Mouse (Mus musculus) spleen, postnatal 14 days (tissue): ENCODE results near the gene Actrt2.

Experiments
- DNase-seq, 2 experiments: peaks; one replicate each; pipeline ENCODE4 v3.0.0; 2021 to 2022; ENCODE audit warnings: low spot score in 2 of 2

Gene Actrt2

DNA sequence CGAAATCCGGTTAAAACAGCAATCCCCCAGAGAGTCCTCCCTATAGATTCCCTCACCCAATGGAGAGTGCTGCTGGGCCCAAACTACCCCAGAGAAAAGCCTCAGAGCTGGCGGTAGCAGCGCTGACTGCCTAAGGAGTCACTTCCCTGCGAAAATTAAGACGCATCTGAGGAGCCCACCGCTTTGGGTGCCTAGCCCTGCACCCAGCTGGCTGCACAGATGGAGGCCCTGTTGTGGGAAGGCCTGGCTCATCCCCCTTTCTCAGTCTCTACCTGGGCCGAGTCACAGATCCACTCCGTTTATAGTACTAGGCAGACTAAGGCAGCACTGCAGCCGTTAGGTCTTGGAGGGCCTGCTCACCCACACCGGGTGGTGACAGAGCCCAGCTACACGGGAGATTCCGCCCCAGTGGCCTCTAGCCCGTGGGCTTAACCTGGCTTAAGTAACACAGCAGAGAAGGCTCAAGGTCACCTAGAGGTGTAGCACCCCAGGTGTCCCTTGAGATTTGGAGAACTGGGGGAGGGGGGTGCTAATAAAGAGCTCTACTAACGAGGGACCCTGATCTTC is 29.3 kb downstream of the Actrt2 start:
- no peak for DNase-seq

GRCm38 (mm10) chr4:154637468-154638319 is 30.0 kb downstream of the Actrt2 start:
- DNase-seq = no peak

DNA sequence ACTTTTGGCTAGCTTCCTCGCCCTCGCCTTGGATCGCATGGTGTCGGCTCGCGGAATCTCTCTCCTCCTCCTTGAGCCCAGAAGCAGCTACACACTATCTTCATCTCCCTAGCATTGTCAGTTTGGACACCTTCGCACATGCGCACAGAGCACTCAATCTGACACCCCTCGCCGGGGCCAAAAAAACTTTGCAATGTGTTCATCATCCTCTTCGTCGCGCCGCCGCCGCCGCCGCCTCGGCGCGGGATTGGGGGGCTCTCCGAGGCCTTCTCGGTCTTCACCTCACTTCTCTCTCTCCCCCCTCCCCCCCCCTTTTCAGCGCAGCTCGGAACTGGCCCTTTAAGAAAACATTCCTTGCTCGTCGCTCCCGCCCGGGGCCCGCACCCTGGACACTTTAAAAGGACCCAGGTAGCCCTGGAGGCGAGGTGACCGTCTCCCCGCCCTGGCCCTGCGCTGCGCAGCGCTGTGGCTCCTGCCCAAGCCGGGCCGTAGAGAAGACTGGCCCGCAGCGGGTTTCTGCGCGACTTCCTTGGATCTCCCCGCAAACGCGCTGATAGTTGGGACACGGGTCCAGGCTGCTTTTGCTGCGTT is 30.9 kb downstream of the Actrt2 start, which contains the start of gene Prdm16:
Gene Prdm16 (minus strand): TSS at position 153 of the 591 bp plus-strand sequence.
- no peak for DNase-seq

- no peak for DNase-seq
Observed at GRCm38 (mm10) chr4:154636053-154636433, 31.6 kb downstream of the Actrt2 start.

DNA sequence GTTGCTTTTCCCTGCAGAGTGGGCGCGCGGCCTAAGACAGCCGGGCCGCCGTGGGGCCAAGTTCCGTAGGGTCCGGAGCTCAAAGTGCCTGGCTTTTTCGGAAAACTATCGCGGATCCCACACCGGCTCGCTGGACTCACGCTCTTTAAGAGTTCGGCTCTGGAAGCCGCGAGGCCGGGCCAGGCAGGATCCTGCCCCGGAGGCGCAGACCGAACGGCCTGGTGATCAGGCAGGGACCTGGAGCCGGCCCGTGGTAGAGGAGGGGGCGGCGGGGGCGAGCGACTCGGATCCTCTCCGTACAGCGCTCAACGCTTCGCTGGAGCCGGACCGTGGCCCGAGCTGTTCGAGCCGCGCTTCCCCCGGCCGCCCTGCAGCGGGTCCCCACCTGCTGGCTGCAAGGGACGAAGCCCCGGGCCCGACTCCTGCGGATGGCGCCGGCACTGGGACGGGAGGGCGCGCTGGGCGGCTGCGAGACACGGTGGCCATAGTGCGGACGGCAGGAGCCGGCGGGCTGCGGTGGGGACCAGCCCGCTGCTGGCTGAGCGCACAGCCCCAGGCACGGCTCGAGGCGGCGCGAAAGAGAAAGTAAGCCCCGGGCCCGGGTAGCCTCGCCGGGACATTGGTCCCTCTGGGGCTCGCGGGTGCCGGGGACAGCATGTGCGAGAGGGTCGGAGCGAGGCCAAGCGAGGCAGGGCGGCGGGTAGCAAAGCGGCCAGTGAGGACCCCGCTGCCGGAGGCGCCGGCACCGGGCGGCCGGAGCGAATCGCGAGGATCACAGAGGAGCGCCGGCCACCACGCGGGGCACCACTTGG is 32.2 kb downstream of the Actrt2 start:
- peak in 1 of 2 experiments; percentile 5 for DNase-seq

- no peak for DNase-seq
Observed at GRCm38 (mm10) chr4:154634470-154635240, 33.0 kb downstream of the Actrt2 start.

DNA sequence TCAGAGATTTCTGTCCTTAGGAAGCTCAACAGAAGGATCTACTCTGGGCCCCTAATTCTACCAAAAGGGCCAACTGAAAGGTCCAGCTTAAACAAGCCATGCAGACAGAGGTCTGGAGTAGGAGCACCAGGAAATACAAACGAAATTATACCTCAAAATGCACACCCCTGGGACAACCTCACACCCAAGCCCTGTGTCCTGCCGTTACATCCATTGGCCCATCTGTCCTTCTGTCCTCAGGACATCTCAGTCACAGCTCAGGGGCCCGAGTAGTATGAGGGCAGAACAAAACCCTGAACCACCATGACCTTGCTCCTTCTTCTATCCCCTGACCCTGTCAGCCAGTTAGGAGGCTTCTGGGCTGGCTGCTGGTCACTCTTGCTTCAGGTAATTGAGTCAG is 33.7 kb downstream of the Actrt2 start:
- no peak for DNase-seq

DNA sequence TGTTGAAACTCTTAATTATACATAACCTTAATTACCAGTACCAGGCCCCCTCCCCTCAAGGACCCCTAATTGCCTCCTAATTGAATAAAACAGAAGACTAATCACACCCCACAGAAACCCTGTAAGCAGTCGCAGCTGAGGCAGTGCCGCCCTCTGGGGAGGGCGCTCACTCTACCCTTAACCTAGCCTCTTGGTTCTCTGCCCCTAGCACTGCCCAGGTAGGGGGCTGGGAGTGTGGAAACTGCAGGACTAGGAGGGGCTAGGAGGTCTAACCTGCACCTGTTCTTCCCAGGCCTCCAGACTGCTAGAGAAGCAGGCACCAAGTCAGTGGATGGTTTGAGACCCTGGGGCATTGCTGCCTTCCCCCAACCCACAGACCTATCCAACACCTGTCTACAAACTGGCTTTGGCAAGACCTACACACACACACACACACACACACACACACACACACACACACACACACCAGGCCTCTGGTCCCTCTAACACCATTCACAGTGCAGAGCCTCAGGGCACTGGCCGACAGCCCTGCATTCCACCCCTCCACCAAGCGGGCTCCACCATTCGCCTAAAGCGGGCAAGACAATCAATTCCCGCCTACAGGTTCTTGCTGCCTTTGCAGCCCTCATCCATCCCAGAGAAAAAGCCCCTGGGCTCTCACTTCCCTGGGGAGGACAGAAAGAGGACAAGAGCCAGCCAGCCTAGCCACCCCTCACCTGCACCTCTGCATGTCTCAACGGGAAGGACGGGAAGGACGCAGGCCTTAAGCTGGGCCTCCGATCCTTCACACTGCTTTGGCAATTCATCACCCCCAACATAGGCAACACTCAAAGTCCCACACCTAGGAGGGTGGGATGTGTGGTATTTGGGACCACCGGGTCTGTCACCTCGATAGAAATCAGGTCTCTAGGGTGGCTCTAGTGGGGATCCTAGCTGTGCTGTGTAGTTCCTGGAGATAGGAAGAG is 34.6 kb downstream of the Actrt2 start:
- no peak for DNase-seq

GRCm38 (mm10) chr4:154630763-154631162 is 36.9 kb downstream of the Actrt2 start:
- no peak for DNase-seq

GRCm38 (mm10) chr4:154627419-154628142 is 40.1 kb downstream of the Actrt2 start:
- DNase-seq = no peak

GRCm38 (mm10) chr4:154626282-154626681 is 41.4 kb downstream of the Actrt2 start:
- no peak for DNase-seq

DNA sequence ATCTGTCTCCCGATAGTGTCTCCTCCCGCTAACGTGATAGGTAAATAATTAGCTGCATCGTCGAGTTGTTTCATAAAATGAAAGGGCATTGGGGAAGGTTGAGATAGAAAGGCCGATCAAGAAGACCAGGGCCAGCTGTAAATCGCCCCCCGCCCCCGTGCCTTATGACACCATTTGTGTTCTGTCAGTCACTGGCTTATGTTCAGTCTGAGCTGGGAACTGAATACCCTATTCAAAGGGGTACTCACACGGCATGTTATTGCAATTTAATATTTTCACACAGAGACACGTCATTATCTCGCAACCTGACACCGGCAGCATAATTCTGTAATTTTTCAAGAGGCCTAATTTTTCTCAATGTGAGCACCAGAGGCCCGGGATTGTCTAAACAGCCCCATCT is 42.0 kb downstream of the Actrt2 start:
- no peak for DNase-seq

- no peak for DNase-seq
Observed at GRCm38 (mm10) chr4:154623241-154623640, 44.4 kb downstream of the Actrt2 start.

DNA sequence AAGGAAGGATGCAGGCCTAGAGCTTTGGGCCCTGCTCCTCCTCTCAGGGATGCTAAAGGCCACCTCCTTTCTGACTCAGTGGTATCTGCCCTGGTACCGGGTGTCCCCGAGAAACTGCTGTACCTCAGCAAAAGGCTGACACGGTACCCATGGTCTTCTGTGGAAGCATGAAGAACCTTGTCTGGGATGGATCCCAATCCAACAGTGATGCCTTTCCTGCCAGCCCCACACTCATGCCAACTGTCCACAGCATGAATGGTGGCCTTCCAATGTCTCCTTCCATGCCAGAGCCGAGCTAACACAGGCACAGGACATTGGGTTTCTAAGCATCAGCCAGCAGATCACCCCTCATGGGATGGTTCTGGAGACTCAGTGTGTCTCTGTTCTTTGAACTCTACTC is 45.1 kb downstream of the Actrt2 start:
- DNase-seq = no peak
